Mouse (Mus musculus) lung, adult 18-20 months (tissue): Measurements from ENCODE around the gene Mkrn2os.
A peak's percentile ranks its signal among the peaks of the same experiment; 100 is the strongest.
"Not testable (repeated sequence)": the region's sequence is repeated elsewhere in the genome, so short reads cannot be mapped to it uniquely, and the experiment has no call there.

Source experiments
- DNase-seq, 2 experiments: peaks; one replicate each; pipeline ENCODE4 v3.0.0; 2022; ENCODE audit warnings: mixed read lengths in 2 of 2

Mkrn2os gene

DNA sequence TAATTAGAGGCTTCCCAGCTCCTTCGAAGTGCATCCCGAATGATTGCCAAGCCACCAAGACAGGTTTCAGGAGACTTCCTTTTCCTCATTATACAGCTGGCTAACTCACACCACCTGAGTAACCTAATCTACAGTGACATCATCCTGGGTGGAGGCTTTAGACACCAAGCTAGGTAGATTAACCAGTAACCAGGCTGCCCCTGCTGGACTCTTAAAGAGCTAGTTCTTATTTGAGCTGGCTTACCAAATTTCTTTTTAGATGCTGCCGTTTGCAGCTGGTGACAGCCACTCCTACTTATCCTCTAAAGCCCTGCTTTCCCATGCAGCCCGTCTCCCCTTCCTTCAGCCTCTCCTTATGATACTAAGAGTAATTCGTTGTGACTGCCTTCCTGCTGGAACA is at the start of gene Mkrn2os:
TSS of gene Mkrn2os (minus strand) at position 119 of the 400 bp plus-strand sequence.
- DNase-seq: no peak

DNA sequence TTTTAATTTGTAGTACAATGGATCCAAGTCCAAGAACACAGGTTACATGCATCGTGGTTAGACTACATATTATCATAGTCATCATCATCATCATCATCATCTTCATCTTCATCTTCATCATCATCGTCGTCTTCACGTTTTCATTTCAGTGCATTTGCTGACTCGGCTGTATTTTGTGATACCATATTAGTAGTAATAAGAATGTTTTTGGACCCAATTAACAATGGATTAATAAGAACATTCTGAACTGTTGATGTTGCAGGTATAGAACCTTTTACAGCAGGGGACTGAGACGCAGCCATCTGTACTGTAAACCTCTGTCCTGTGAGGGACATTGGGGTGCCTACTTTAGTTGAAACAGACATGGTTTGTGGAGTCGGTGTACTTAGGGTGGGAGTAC is 45.8 kb upstream of the Mkrn2os start:
- not testable (repeated sequence) for DNase-seq

DNA sequence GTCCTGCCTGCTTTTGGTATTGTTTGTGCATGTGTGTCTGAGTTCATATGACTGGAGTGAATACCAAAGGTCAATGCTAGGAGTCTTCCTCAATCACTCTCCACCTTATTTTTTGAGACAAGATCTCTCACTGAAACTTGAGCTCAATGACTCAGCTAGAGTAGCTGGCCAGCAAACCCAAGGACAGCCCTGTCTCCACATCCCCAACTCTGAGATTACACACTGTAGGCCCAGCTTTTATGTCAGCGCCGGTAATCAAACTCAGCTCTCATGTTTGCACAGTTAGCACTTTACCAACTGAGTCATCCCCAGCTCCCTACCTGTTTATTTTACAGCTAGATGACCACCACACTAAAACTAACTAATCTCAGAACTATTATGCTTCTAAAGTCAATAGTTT is 41.6 kb upstream of the Mkrn2os start:
- no peak for DNase-seq

DNA sequence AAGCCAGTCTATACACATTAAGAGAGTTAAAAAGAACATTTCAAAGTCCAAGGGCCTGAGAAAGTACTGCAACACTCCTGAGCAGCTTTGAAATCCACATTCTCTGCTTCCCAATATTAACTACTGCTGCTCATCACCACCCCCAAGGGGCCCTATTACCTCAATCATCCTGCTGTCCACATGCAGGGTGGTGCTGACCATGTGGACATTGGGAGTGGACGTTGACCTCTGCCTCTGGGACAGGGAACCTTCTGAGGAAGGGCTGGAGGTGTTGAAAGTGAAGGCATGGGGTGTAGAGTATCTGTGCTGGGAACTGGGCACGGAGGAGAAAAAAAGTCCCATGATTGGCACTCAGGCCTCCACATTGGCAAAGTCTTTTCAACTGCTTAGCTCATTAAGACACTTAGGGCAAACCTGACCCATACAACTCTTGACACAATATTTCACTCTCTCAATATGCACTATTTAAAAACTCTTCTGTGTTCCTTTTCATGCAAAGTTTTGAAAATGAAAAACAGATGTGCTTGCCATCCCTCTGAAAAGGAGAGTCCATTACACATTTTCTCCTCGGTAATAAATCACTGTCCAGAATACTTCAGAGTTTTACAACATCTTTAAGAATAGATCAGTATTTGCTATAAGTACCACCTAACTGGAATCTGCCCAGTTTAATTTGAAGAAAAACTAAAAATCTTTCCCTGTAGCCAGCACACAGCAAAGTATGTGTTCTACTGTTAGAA is 38.9 kb upstream of the Mkrn2os start:
- no peak for DNase-seq

DNA sequence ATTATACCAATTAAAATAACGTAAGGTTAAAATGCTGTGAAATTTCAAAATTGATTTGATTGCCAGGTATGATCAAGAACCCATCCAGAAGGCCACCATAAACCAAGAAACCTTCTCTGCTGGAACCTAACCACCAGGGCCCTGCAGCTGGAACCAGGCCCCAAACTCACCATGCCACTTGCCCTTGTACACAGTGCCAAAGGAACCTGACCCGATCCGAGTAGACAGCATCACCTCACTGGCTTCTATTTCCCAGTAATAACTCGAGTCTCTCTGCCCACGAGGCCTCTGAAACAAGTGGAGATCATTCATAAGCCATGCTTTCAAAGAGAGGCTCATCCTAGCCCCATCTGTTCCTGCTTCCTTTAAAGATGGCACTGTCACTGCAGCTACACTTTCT is 33.7 kb upstream of the Mkrn2os start:
- no peak for DNase-seq

DNA sequence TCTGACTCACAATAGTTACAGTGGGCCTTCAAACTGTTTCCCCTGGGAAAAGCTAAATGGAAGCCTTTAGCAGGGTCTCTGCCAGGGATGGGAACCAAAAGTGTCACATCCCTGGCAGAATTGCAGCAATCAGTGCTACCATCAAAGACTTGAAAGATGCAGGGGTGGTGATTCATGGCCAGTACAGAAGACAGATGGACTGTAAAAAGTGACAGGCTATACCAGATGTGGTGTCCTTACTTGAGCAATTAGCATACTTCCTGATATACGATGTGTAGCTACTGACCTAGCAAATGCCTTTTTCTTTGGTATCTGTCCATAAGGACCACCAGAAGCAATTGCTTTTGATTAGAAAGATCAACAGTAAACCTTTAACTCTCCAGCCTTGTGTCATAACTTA is 28.6 kb upstream of the Mkrn2os start:
- no peak for DNase-seq

DNA sequence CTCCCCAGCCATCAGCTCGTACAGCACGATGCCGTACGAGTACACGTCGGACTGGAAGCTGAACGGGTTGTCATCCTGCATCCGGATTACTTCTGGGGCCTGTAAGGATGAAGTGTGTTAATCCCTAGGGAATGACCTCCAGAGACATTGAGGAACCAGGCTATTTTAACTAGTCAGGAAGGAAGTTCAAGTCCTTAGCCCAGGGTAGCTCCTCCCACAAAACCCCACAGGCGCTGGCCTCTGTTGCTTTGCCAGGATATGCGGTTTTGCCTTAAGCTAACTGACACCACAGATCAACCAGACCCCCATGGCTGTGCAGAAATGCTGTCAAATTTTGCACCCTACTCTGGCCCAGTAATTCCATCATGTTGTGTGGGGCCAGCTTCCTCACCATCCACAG is 27.4 kb upstream of the Mkrn2os start:
- no peak for DNase-seq

DNA sequence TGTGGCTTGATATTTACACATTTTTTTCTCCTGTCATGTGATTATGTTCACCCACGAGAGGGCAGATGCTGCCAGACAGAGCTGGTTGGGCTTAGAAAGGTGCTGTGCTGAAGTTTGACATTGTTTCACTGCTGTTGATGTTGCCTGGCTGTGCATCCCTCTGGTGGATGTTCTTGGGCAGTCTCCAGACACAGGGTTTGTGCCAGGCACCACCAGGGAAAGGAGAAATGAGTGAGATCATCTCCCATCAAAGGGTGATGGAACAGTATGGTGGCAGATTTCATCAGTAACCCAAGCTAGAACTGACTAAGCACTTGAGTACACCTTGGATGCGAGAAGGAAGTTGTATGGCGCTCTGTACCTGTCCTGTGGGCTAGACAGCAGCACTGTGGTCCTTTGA is 23.6 kb upstream of the Mkrn2os start:
- DNase-seq: no peak

DNA sequence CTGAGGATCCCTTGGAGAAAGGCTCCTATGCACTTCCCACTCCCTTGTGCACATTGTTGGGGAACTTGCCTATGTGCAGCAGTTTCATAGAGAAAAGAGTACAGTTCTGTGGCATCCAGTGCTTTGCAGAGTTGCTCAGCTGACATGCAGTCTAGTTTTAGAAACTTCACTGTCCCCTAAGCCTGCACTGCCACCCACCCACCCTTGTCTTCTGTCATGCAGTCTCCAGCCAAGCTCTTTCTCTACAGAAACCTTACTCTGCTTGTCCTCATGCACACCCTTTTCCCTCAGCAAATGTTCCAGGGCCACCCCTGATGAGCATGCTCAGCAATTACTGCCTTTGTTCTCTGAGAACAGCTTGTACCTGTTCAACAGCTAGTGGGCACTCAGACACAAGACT is 21.4 kb upstream of the Mkrn2os start:
- no peak for DNase-seq

DNA sequence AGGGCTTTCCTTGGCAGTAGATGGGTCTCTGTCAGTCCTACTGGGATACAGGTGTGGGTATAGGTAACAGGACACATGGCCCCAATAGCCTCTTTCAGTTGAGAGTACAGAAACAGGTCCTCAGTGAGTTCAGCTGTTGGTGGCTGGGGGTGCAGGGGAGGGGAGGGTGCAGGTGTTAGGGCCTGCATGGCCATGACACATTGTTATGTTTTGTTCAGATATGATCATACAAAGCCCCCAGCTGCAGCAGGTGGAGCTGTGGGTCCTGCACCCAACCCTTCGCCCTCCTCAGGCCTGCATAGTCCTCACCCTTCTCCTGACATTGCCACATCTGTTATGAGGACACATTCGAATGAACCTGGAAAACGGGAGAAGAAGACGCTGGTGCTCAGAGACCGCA is 17.9 kb upstream of the Mkrn2os start:
- DNase-seq: no peak

DNA sequence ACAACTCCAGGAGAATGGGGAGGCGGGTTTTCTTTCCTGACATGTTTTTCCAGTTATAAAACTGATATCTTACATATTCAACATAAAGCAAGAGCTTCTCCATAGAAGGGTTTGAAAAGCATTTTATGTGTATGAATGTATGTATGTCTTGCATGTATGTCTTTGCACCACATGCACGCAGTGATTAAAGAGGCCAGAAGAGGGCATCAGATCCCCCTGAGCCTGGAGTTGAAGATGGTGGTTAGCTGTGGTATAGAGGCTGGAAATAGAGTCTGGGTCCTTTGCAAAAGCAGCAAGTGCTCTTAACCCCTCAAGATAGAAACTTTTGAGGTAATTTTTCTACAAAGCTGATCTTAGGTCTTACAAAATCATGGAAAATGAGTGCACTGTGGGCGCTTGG is 16.7 kb upstream of the Mkrn2os start:
- DNase-seq: no peak

DNA sequence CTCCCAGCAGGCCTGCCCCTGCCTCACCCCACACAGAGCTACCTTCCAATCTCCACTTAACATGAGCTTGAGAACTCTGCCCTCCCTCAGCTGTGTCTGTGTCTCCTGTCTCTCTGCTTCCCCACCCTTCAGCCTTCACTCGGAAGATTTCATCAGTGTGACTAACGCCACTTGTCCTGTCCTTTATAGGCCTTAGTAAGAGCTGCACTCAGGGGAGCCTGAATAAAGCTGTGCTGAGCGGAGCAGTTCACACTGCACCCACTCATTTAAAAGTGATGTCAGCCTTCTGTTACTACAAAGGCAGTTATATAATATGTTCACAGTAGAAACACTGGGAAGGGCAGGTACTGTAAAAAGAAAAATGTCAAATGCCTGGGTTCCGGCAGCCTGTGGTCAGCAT is 15.1 kb upstream of the Mkrn2os start:
- DNase-seq: peak in 1 of 2 experiments; percentile 36

DNA sequence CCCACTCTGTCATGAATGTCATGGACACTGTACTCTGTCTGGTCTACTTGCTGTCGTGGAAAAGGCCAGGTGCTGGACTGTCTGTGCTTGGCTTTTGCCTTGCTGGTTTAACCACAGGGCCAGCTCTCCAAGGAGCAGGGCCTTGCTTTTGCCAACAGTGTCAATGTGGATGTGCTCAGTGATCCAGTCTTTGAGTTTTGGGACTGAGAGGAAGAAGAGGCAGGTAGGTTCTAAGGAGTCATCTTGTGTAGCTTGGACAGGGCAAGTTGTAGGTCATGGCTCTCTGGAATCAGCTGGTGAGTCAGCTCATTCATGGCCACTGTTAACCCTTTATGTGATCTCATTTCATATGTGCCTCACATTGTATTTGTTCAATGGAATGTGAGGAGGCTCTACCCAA is 14.1 kb upstream of the Mkrn2os start:
- DNase-seq: no peak

DNA sequence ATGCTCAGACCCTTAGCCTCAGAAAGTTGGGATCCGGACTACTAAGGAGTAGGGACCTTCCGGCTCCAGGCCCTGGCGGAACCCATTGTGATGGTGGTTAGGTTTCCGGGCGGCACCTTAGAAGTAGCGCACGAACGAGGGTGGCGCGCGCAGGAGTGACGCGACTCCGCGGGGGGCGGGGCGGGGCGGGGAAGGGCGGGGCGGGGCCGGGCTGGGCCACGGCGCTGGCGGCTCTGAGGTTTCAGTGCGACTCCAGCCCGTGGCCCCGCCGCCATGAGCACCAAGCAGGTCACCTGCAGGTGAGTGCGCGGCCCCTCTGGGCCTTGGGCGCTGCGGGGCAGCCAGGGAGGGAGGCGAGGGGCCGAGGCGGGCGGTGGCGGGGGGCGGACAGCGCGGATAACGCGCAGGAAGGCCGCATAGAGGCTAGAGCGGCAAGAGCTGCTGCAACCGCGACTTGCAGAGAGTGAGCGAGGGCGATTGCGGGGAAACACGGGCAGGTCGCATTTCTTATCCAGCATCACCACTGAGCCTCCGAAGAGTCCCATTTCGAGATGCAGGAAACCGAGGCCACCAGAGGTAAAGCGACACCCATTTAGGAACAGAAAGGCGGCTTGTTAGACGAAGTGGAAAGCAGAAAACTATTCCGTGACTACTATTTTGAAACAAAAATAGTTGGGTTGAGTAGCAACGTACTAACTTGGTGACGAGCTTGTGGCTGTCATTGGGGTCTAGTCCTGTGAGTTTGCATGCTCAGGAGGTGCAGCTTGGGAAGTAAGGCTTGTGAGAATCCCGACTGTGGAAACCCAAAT is 9.5 kb upstream of the Mkrn2os start, which contains the start of gene Mkrn2:
TSS of gene Mkrn2 (plus strand) at position 188 of the 809 bp plus-strand sequence.
- DNase-seq: peak; percentile 78 to 80

DNA sequence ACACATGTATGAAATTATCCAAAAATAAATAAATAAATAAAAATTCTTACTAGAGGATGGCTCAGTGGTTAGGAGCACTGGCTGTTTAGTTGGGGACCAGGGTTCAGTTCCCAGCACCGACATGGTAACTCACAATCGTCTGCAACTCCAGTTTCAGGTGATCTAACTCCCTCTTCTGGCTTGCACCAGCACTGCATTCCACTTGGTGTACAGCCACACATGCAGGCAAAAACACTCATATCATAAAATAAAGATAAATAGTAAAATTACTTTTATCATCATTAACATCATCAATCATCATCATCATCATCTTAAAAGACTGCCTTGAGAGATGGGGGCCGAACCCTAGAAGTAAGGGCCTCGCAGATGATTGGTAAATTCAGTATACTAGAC is 8.9 kb upstream of the Mkrn2os start:
- DNase-seq: peak in 1 of 2 experiments; percentile 17

DNA sequence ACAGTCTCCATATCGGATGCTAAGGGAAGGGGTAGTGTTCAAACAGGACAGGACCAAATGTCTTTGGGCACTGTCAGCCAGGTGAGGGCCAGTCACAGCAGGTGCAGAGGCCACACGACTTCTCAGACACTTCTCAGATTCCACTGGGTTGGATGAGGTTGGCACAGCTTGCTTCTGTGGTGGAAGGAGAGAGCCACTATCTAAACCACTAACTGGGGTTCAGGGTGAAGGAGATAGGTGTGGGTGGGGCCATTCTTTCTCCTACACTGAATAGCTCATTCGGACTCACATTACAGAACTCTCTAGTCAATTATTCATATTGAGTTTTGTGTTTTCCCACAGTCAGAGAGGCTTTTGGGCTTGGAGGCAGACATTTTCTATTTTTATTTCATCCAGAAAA is 3.3 kb upstream of the Mkrn2os start:
- DNase-seq: no peak

DNA sequence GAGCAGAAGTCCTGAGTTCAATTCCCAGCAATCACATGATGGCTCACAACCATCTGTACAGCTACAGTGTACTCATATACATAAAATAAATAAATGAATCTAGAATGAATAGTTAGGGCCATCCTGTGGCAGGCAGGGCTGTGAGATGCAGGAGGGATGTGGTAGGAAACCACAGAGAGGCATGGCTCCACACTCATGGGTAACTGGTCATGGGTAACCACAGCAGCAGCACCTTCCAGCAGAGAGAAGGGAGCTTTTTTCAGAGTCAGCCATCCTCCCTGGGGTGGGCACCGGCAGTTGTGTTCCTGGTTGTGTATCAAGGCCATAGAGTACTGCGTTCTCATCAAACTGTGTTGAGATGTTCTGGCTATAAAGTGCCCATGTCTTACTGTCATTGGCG is 2.1 kb upstream of the Mkrn2os start:
- DNase-seq: no peak

DNA sequence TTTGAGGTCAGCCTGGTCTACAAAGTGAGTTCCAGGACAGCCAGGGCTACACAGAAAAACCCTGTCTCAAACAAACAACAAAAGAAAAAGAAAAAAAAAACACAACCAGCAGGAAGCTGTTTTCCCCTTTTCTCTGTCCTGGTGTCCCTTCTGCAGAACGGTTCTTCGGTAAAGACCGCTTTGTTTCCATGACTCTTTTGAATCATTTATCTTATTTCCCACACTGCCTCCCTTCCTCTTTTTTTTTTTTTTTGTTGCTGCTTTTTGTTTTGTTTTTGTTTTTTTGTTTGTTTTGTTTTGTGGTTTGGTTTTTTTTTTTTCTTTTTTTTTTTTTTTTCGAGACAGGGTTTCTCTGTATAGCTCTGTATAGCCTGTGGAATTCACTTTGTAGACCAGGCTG is 876 bp upstream of the Mkrn2os start:
- no peak for DNase-seq

DNA sequence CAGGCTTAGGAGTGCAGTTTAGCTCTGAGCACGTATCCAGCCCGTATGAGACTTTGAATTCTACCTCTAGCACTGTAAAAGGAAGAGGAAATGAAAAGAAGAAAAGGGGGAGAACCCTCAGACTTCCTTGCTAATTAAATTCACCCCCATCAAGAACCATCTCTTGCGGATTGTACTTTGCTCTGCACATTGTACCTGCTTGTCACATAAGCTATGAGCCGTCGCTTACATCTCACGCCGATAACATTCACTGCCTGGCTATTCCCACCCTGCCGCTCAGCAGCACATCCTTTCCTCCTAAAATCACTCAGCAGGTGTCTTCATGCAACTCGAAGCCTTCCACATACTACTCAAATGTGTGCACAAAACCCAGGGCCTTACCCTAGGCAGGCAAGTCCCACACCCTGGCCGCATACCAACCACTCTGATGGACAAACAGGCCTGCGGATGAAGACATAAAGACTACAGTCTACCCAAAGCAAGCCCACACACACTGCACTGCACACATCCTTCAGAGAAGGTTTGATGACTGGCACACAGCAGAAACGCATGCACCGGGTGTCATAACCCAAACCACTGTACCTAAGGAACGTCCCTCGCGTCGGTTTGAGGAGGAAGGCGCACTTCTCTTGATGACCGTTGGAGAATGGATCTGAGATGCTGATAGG is 550 bp downstream of the Mkrn2os start:
- DNase-seq: no peak

DNA sequence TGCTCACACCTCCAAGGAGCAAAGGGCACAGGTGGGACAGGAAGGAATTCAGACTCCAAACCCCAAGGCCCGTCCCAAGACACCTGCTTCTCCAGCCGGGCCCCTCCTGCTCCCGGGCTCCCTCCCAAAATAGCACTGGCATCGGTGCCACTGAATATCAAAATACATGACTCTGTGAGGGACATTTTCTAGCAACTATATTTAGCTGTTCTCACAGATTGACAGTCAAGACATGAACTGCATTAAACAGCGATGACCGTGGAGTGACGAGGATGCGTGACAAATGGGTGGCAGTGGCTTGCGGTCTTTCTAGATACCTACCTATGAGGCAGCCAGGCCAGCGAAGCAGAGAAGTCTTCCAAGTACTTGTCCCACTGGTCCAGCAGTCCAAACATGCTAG is 6.1 kb downstream of the Mkrn2os start:
- DNase-seq: no peak

DNA sequence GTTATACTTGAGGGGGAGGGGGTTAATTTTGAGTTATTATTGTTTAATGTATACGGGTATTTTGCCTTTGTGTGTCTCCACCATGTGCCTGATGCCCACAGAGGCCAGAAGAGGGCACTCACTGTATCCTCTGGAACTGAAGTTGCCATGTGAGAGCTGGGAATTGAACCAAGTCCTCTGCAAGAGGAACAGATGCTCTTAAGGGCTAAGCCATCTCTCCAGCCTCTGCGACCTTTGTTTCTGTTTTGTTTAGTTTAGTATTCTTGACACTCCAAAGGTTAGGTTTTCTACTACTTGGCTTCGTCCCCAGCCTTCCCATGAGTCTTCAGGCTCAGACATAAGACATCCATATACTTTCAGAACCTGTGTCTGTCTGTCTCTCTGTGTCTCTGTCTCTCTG is 8.2 kb downstream of the Mkrn2os start:
- DNase-seq: no peak

DNA sequence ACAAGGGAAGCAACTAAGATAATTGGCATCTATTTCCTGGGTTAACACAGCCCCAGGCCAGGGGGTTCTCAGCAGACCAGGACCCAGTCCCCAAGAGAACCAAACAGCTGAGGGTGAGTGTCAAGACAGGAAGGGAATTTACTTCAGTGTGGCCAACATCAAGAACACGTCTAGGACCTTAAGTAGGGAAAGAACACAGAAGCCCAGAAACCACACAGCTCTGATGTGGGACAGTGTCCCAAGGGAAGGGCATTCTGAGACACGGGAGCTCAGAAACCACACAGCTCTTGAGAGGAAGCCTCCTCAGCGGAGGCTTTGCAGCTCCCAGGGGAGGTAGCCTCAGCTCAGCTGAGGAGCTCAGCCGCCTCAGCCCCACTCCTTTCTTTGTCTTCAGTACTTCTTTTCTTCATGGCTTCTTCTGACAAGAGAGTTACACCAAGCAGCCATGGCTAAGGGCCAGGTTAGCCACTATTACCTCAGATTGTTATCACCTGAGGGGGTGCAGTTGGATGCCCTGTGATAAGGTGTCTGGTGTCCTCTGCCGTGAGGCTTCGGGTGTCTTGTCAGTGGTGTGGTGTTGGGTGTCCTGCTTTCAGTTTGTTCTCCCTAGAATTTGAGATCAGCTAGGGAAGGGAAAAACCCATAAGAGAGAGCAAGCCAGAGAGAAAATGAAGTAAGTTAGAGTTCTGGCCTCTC is 8.8 kb downstream of the Mkrn2os start:
- DNase-seq: no peak
